Mouse (Mus musculus) G1E (cell line): ENCODE results near the gene Rab43.

Source experiments
- CTCF ChIP-seq: IDR thresholded peaks from 2 replicates; pipeline ENCODE4 v1.5.1; 2012; ENCODE audit warnings: low read depth, low read length, inconsistent platforms, mixed read lengths
- GATA1 ChIP-seq: IDR thresholded peaks from 2 replicates; pipeline ENCODE4 v1.6.1; 2012; ENCODE audit warnings: borderline replicate concordance, low read length, inconsistent platforms, mixed read lengths
- POLR2AphosphoS5 ChIP-seq: IDR thresholded peaks from 2 replicates; pipeline ENCODE4 v1.6.1; 2012; ENCODE audit warnings: low read depth, low read length, inconsistent platforms; ENCODE audit not compliant: insufficient replicate concordance

DNA sequence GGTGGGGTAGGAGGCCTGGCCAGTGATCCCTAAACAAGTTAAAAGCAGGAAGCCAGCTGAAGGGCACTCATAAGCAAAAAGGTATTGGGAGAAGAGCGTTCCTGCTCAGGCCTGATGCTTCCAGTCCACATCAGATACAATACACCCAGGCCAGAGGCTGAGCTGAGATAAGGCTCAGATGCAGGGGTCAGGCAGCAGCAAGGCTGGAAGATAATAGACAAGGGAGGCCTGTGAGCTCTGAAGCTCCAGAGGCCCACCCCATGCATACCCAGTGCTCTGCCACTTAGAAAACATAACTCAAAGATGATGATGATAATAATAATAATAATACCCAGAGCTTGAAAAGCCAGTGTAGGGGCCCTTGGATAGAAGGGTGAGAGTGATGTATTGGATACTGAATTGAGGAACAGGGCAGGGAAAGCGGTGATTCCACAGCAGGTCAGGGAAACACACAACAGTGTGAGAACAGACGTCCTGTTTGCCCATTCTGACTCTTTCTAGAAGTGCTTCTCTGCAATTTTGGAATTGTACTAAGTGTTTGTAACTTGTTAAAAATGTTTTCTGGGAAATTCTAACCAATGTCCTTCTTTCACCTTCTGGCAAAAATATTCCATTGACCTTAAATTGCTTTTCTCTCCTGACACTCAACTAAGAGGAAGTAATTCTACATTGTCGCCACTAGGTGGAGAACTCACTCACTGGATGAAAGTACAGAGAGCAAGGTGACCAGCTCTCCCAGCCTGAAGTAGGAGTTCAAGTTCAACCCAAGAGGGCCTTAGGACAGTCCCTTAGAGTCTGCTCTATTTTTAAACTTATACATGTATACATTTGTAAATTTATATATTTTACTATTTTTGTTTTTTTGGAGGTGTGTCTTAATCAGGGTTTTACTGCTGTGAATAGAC, 48.3 kb downstream of the Rab43 start:
- no peak for TF ChIP-seq GATA1
- no peak; the same call in 1 of the 2 replicates for TF ChIP-seq CTCF
- no peak for TF ChIP-seq POLR2AphosphoS5
